7 mouse cellular contexts compared by ENCODE assay signal in genomic region chr11:119190498-119190897, GRCm38 (mm10). TPM values are rescaled to one million over a fixed set of nuclear protein-coding genes. Genes with fewer than 3 reads are reported as not detected.
DNase-seq lines count a peak whose midpoint lies in the region; ATAC-seq and TF ChIP-seq lines count a peak whose summit lies in the region.

No protein-coding gene starts in this region.

- H3K4me1 ChIP-seq in forebrain, embryonic 16.5 days (replicated peaks; ENCODE audit: control insufficient read depth, insufficient read depth, low read length), result peaks cover 28% of the 10 kb centered on the region
- peaks cover 51% of the 10 kb centered on the region for H3K4me1 ChIP-seq in hindbrain, embryonic 10.5 days (replicated peaks)
- H3K4me1 ChIP-seq in megakaryocyte, embryonic 14.5 days, result peaks cover 11% of the 10 kb centered on the region

- DNase-seq in Patski (ENCODE audit: low read depth, low spot score), result no peak
- peak; percentile 67 for DNase-seq in cerebellum, adult 11-12 months
- peak; percentile 71 for DNase-seq in hindbrain, embryonic 10.5 days (ENCODE audit: low spot score)
- peak; percentile 47 to 57 for DNase-seq in layer of hippocampus, postnatal 14 days (ENCODE audit: low spot score in 2 of 2)
- peak; percentile 69 to 72 for DNase-seq in right cerebral cortex, adult 2 months (ENCODE audit: low spot score in 2 of 2)

- CTCF ChIA-PET in Patski (lab: Charles Lee), result interaction anchor here (0.7 to 3.7 kb wide), 16 partner anchors 9 to 160 kb away, joined by 3 to 44 read pairs (median 3); no protein-coding TSS in a partner anchor

- H3K9me3 ChIP-seq in forebrain, embryonic 16.5 days (ENCODE audit: control insufficient read depth, low read length), result no peaks in the 10 kb centered on the region
- H3K9me3 ChIP-seq in hindbrain, embryonic 10.5 days, result no peaks in the 10 kb centered on the region
- H3K9me3 ChIP-seq in megakaryocyte, embryonic 14.5 days, result no peaks in the 10 kb centered on the region

- no peaks in the 10 kb centered on the region for H3K27me3 ChIP-seq in Patski
- H3K27me3 ChIP-seq in forebrain, embryonic 16.5 days (replicated peaks; ENCODE audit: control insufficient read depth, insufficient read depth, low read length), result no peaks in the 10 kb centered on the region
- no peaks in the 10 kb centered on the region for H3K27me3 ChIP-seq in hindbrain, embryonic 10.5 days (ENCODE audit: insufficient read depth, poor library complexity, severe bottlenecking)
- H3K27me3 ChIP-seq in megakaryocyte, embryonic 14.5 days (replicated peaks), result peaks cover 81% of the 10 kb centered on the region

- H3K4me3 ChIP-seq in forebrain, embryonic 16.5 days (replicated peaks; ENCODE audit: low read length), result no peak overlapping the region
- no peak overlapping the region for H3K4me3 ChIP-seq in hindbrain, embryonic 10.5 days
- H3K4me3 ChIP-seq in megakaryocyte, embryonic 14.5 days (replicated peaks), result peak overlapping the region; percentile 67

- peak; percentile 55 for ATAC-seq in Patski
- peak; percentile 74 for ATAC-seq in forebrain, embryonic 16.5 days

- 19% methylated on average over 11 of the region's 11 CpGs for WGBS in forebrain, embryonic 16.5 days
- 47% methylated on average over 11 of the region's 11 CpGs for WGBS in hindbrain, embryonic 10.5 days

- H3K36me3 ChIP-seq in forebrain, embryonic 16.5 days (ENCODE audit: control insufficient read depth, insufficient read depth), result no peaks in the 10 kb centered on the region
- peaks cover 29% of the 10 kb centered on the region for H3K36me3 ChIP-seq in hindbrain, embryonic 10.5 days
- H3K36me3 ChIP-seq in megakaryocyte, embryonic 14.5 days (replicated peaks; ENCODE audit: low read length), result no peaks in the 10 kb centered on the region

- in situ Hi-C loops in Patski (cut with MboI; ENCODE audit: low pct_unique_long_range_greater_than_20kb), result loop anchor here (5.0 kb wide), 1 partner anchor 138 kb away; no protein-coding TSS in a partner anchor

- no peak overlapping the region for H3K4me2 ChIP-seq in forebrain, embryonic 16.5 days (ENCODE audit: low read length)

- peak overlapping the region; percentile 39 for H3K9ac ChIP-seq in forebrain, embryonic 16.5 days (replicated peaks; ENCODE audit: low read depth, low read length)

- POLR2A ChIA-PET in Patski (lab: Charles Lee), result interaction anchor here (0.7 to 2.3 kb wide), 5 partner anchors 39 to 148 kb away, joined by 3 to 16 read pairs (median 5); partner anchors contain the start of gene Cbx4

- 0 out of 2 replicates have a peak overlapping the region, but pooled peaks have one; percentile 26 for H3K27ac ChIP-seq in forebrain, embryonic 16.5 days (ENCODE audit: low read length)
- H3K27ac ChIP-seq in hindbrain, embryonic 10.5 days, result peak overlapping the region; percentile 76

- peak; percentile 95 for TF ChIP-seq CTCF in Patski (IDR thresholded peaks at IDR 0.05)

RNA-seq across cellular contexts. Expression of gene Tbc1d16, which starts 37.8 kb away (rescaled TPM):
- 17.4 TPM for polyA plus RNA-seq in Patski (2021)
- 52.3 and 54.6 TPM in 2 replicates for polyA plus RNA-seq in forebrain, embryonic 16.5 days (2015; fragmentation: Nextera tagmentation; extraction: Ambion mirVana)
- polyA plus RNA-seq in hindbrain, embryonic 10.5 days (2016; fragmentation: Nextera tagmentation; extraction: Ambion mirVana), result 29.5 and 37.9 TPM in 2 replicates
- 10 to 100 TPM; 79.7 to 81.0 TPM for total RNA-seq in layer of hippocampus, postnatal 14 days (2021)
- 0.85 TPM in 1 of 2 replicates, not detected in the other for polyA plus RNA-seq in megakaryocyte, embryonic 14.5 days (2012; ENCODE audit: insufficient read depth, low replicate concordance)

RNA-seq across cellular contexts. Expression of gene Ccdc40, which starts 37.9 kb away (rescaled TPM):
- polyA plus RNA-seq in Patski (2021), result 0.13 TPM
- polyA plus RNA-seq in forebrain, embryonic 16.5 days (2015; fragmentation: Nextera tagmentation; extraction: Ambion mirVana), result 11.5 and 14.1 TPM in 2 replicates
- polyA plus RNA-seq in hindbrain, embryonic 10.5 days (2016; fragmentation: Nextera tagmentation; extraction: Ambion mirVana), result 20.0 and 21.3 TPM in 2 replicates
- total RNA-seq in layer of hippocampus, postnatal 14 days (2021), result 1 to 10 TPM; 3.3 to 5.1 TPM
- polyA plus RNA-seq in megakaryocyte, embryonic 14.5 days (2012; ENCODE audit: insufficient read depth, low replicate concordance), result 1.7 and 4.3 TPM in 2 replicates
